Mouse (Mus musculus): ENCODE results near the gene Slc35b3. TPM values are rescaled to one million over a fixed set of nuclear protein-coding genes. Genes with fewer than 3 reads are reported as not detected.

Slc35b3 gene
- 8.9 and 10.1 TPM in 2 replicates for polyA plus RNA-seq (2021; fragmentation: Nextera tagmentation)
- long read RNA-seq, experiment 1, transcript Slc35b3-209 (10 exons, 2,216 nt): major isoform, 6 of 22 reads
- long read RNA-seq, experiment 1, partial matches to known transcripts: 1 of 22 reads
- long read RNA-seq, experiment 1, other reads (novel, unspliced or antisense): 14 of 22 reads
- long read RNA-seq, experiment 2, transcript Slc35b3-209 (10 exons, 2,216 nt): major isoform, 29 of 64 reads
- long read RNA-seq, experiment 2, partial matches to known transcripts: 4 of 64 reads
- long read RNA-seq, experiment 2, other reads (novel, unspliced or antisense): 24 of 64 reads

GRCm38 (mm10) chr13:38960063-38961050, at the start of gene Slc35b3:
Gene Slc35b3, minus strand, starts transcription at chr13:38960875.

